Mouse (Mus musculus) adrenal gland, adult 2 months (tissue): ENCODE results near the gene Ncbp1. TPM values are rescaled to one million over a fixed set of nuclear protein-coding genes. Genes with fewer than 3 reads are reported as not detected.
A peak's percentile ranks its signal among the peaks of the same experiment; 100 is the strongest.

Experiments
- DNase-seq: peaks from one replicate; pipeline ENCODE4 v3.0.0; 2021
- long read RNA-seq: library from polyadenylated mRNA; stranded (forward); transcript quantifications from one replicate; pipeline ENCODE4 v2.0.0, GENCODE M21; 2021
- polyA plus RNA-seq: library from polyadenylated mRNA; depleted of rRNA; stranded (reverse); fragments of >200 nt; gene quantifications from 2 replicates; pipeline ENCODE4 v1.2.3, GENCODE M21; 2012; rRNA removed
- total RNA-seq, 2 experiments: library from RNA; stranded (reverse); gene quantifications; 2 replicates each; pipeline ENCODE4 v1.2.3; 2021

The Ncbp1 gene
- total RNA-seq = 10 to 100 TPM; 47.4 to 59.2 TPM
- polyA plus RNA-seq = 8.8 and 11.2 TPM in 2 replicates
- long read RNA-seq, transcript Ncbp1-201 (23 exons, 3,010 nt) = major isoform, 37 of 44 reads
- long read RNA-seq, partial matches to known transcripts = 4 of 44 reads
- long read RNA-seq, other reads (novel, unspliced or antisense) = 3 of 44 reads

- peak; percentile 96 for DNase-seq
Observed at GRCm38 (mm10) chr4:46138287-46139222, at the start of gene Ncbp1, which contains the start of gene Tstd2. TSS of gene Ncbp1 (plus strand) at chr4:46138613. TSS of gene Tstd2 (minus strand) at chr4:46138694.

GRCm38 (mm10) chr4:46089524-46090125, 48.8 kb upstream of the Ncbp1 start:
- no peak for DNase-seq

GRCm38 (mm10) chr4:46092429-46093076, 45.9 kb upstream of the Ncbp1 start:
- DNase-seq = peak; percentile 84

GRCm38 (mm10) chr4:46094916-46095825, 43.2 kb upstream of the Ncbp1 start:
- DNase-seq = no peak

GRCm38 (mm10) chr4:46095826-46096159, 42.6 kb upstream of the Ncbp1 start:
- DNase-seq = no peak

- DNase-seq = no peak
Observed at GRCm38 (mm10) chr4:46096546-46096945, 41.9 kb upstream of the Ncbp1 start.

- DNase-seq = no peak
Observed at GRCm38 (mm10) chr4:46097591-46097990, 40.8 kb upstream of the Ncbp1 start.

- DNase-seq = peak; percentile 33
Observed at GRCm38 (mm10) chr4:46099132-46099531, 39.3 kb upstream of the Ncbp1 start.

- no peak for DNase-seq
Observed at GRCm38 (mm10) chr4:46100539-46100938, 37.9 kb upstream of the Ncbp1 start.

- DNase-seq = no peak
Observed at GRCm38 (mm10) chr4:46101211-46101711, 37.2 kb upstream of the Ncbp1 start.

GRCm38 (mm10) chr4:46102078-46102769, 36.2 kb upstream of the Ncbp1 start:
- no peak for DNase-seq

GRCm38 (mm10) chr4:46110084-46110483, 28.3 kb upstream of the Ncbp1 start:
- DNase-seq = no peak

- no peak for DNase-seq
Observed at GRCm38 (mm10) chr4:46111361-46111760, 27.1 kb upstream of the Ncbp1 start.

- DNase-seq = no peak
Observed at GRCm38 (mm10) chr4:46115308-46115707, 23.1 kb upstream of the Ncbp1 start.

GRCm38 (mm10) chr4:46116544-46117175, 21.8 kb upstream of the Ncbp1 start:
- DNase-seq = no peak

GRCm38 (mm10) chr4:46117536-46117935, 20.9 kb upstream of the Ncbp1 start:
- no peak for DNase-seq

- peak; percentile 52 for DNase-seq
Observed at GRCm38 (mm10) chr4:46119514-46120094, 18.8 kb upstream of the Ncbp1 start.

GRCm38 (mm10) chr4:46120767-46121166, 17.6 kb upstream of the Ncbp1 start:
- DNase-seq = no peak

GRCm38 (mm10) chr4:46123358-46123757, 15.1 kb upstream of the Ncbp1 start:
- no peak for DNase-seq

GRCm38 (mm10) chr4:46126541-46126940, 11.9 kb upstream of the Ncbp1 start:
- peak; percentile 69 for DNase-seq
